Mouse (Mus musculus): ENCODE measurements around the gene D630023F18Rik.

DNA sequence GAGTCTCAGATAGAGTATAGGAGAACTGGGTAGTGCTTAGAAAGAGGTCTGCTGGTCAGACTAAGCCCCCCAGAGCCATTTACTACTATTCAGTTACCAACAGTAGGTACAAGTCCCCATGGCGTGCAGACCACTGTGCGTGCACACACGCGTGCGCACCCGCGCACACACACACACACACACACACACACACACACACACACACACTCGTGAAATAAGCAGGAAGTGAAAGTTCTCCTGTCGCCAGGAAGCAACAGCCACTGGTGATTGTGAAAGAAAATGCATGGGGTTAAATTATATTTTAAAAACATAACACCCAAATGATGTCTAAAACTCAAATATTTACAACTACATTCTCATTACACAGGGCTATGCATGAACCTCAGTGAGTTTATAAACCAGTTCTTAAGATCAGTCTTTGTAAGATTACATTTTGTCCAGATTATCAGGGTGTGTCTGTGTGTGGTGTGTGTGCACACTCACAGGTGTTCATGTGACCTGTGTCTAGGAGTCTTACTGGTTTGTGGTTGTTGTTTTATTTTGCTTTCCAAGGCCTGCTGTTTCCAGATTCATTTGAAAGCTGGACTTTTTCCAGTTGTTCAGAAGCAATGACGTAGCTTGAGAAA lies 15.2 kb downstream of the D630023F18Rik start:
- TF ChIP-seq CTCF (IDR thresholded peaks at IDR 0.05; ENCODE audit: borderline replicate concordance, insufficient read depth, low read length) = no peak
- TF ChIP-seq POLR2A (IDR thresholded peaks at IDR 0.05; ENCODE audit: low read depth, low read length) = no peak

Data from embryonic fibroblast, embryonic 13.5 days (primary cell).